Mouse (Mus musculus) brain, embryonic 14.5 days (tissue): ENCODE results near the gene Hspa12a.

Source experiments
- CTCF ChIP-seq: fragments of 200-500 bp; IDR thresholded peaks from 2 replicates; pipeline ENCODE4 v1.5.1; 2012; ENCODE audit warnings: inconsistent platforms, mild to moderate bottlenecking, moderate library complexity, borderline replicate concordance; ENCODE audit not compliant: insufficient read depth, insufficient read length; ENCODE audit errors: extremely low read depth
- POLR2A ChIP-seq: fragments of 200-500 bp; IDR thresholded peaks from 2 replicates; pipeline ENCODE4 v1.6.1; 2012; ENCODE audit warnings: mild to moderate bottlenecking, inconsistent platforms, borderline replicate concordance; ENCODE audit not compliant: poor library complexity, insufficient read depth, insufficient read length, severe bottlenecking; ENCODE audit errors: extremely low read depth

GRCm38 (mm10) chr19:58963011-58963410, 19.6 kb upstream of the Hspa12a start:
- TF ChIP-seq CTCF (no peak), POLR2A (no peak)
